Mouse (Mus musculus) myocyte (in vitro differentiated cells): ENCODE results near the gene Tmem72.

Experiments
- CEBPB ChIP-seq: IDR thresholded peaks from 2 replicates; pipeline ENCODE4 v1.6.1; 2011; ENCODE audit warnings: mild to moderate bottlenecking, moderate library complexity; ENCODE audit not compliant: poor library complexity, insufficient read depth, severe bottlenecking
- E2F4 ChIP-seq: IDR thresholded peaks from one replicate; pipeline ENCODE4 v1.6.1; 2011; ENCODE audit warnings: mild to moderate bottlenecking, control low read depth, moderate library complexity; ENCODE audit not compliant: insufficient read depth
- MAX ChIP-seq: IDR thresholded peaks from one replicate; pipeline ENCODE4 v1.6.1; 2011; ENCODE audit warnings: low read depth, mild to moderate bottlenecking, control low read depth
- MYOD1 ChIP-seq, 3 experiments: IDR thresholded peaks; one replicate each; pipeline ENCODE4 v1.6.1; 2011; ENCODE audit warnings: control low read depth in 2 of 3, low read depth in 2 of 3, mild to moderate bottlenecking in 2 of 3, moderate library complexity in 1 of 3; ENCODE audit not compliant: insufficient read length in 2 of 3, control insufficient read depth in 1 of 3
- MYOG ChIP-seq, 3 experiments: IDR thresholded peaks; one replicate each; pipeline ENCODE4 v1.6.1; 2011; ENCODE audit warnings: control low read depth in 2 of 3, low read depth in 2 of 3, mild to moderate bottlenecking in 2 of 3; ENCODE audit not compliant: insufficient read length in 2 of 3, control insufficient read depth in 1 of 3, insufficient read depth in 1 of 3
- POLR2A ChIP-seq: IDR thresholded peaks from one replicate; pipeline ENCODE4 v1.6.1; 2011; ENCODE audit warnings: low read depth, mild to moderate bottlenecking, control low read depth, moderate library complexity; ENCODE audit not compliant: insufficient read length
- POLR2AphosphoS2 ChIP-seq: IDR thresholded peaks from one replicate; pipeline ENCODE4 v1.6.1; 2011; ENCODE audit warnings: low read depth, control low read depth; ENCODE audit not compliant: insufficient read length
- REST ChIP-seq: IDR thresholded peaks from one replicate; pipeline ENCODE4 v1.6.1; 2011; ENCODE audit warnings: mild to moderate bottlenecking, control low read depth, moderate library complexity; ENCODE audit not compliant: insufficient read depth, insufficient read length
- SRF ChIP-seq: IDR thresholded peaks from one replicate; pipeline ENCODE4 v1.6.1; 2011; ENCODE audit warnings: low read depth; ENCODE audit not compliant: control insufficient read depth, insufficient read length
- TCF12 ChIP-seq: IDR thresholded peaks from one replicate; pipeline ENCODE4 v1.6.1; 2011; ENCODE audit warnings: mild to moderate bottlenecking, control low read depth; ENCODE audit not compliant: poor library complexity, insufficient read depth, severe bottlenecking
- TCF3 ChIP-seq: IDR thresholded peaks from one replicate; pipeline ENCODE4 v1.6.1; 2011; ENCODE audit warnings: low read depth, control low read depth; ENCODE audit not compliant: insufficient read length
- USF1 ChIP-seq: IDR thresholded peaks from one replicate; pipeline ENCODE4 v1.6.1; 2011; ENCODE audit warnings: low read depth, mild to moderate bottlenecking, control low read depth, moderate library complexity

DNA sequence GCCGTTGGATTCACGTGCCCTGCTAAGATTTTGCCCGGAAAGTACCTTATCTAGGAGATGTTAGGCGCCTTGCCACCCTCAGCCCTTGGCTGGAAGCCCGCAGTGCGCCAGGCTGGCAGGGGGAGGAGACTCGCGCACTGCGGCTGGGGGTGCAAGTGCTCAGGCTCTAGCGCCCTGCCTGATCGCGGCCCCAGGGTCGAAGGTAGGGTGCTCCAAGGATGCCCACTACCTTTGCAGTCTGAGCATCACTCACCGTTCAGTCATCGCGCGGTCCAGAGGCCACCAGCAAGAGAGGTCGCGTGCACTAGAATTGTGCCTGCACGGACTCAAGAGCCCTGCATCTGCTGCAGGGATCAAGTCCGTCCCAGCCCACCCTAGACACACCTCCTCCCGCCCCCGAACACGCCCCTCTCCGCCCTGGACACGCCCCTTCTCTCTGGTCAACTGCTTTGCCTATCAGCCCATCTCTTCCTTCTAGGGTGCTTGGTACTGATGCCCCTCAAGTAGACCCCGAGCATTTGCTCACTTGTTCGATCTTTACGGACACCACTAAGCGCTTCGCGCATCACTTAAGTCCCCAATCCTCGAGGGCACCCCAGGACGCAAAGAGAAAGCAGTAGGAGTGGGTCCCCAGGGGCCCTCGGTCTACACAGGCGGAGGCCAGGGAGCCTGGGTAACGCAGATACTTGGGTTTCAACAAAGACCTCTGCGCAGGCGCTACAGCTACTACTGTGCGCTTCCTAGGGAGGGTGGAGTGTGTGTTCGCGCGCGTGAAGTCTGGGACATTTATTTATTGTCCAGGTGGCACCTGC lies 43.0 kb downstream of the Tmem72 start, which contains the start of gene Rassf4:
- TF ChIP-seq TCF12 (no peak), MAX (no peak), POLR2A (no peak), MYOD1 (IDR thresholded peaks at IDR 0.05; ENCODE audit: control insufficient read depth in 1 of 3, insufficient read length in 2 of 3, low read depth in 2 of 3) (no peak), E2F4 (no peak), USF1 (no peak), POLR2AphosphoS2 (no peak), CEBPB (no peak), TCF3 (no peak), REST (no peak), MYOG (IDR thresholded peaks at IDR 0.05; ENCODE audit: control insufficient read depth in 1 of 3, insufficient read depth in 1 of 3, insufficient read length in 2 of 3, low read depth in 2 of 3) (no peak), SRF (no peak)
